Mouse (Mus musculus) limb, embryonic 14.5 days (tissue): ENCODE measurements around the gene Rasgrf1. TPM values are rescaled to one million over a fixed set of nuclear protein-coding genes. Genes with fewer than 3 reads are reported as not detected.

Source experiments
- ATAC-seq: fragments of 200-750 bp; cut with Nextera tagmentation; 2 replicates; pipeline ENCODE4 v1.8.0; 2017; ENCODE audit warnings: low read depth, moderate number of reproducible peaks, moderate TSS enrichment; ENCODE audit not compliant: low FRiP score
- DNase-seq: peaks from one replicate; pipeline ENCODE4 v3.0.0-alpha.2; 2015; ENCODE audit warnings: low spot score
- H3K27ac ChIP-seq: fragments of 300-500 bp; sonication (generic); replicated peaks from 2 replicates; pipeline ENCODE4 v1.5.1; 2014; ENCODE audit warnings: low read depth, mild to moderate bottlenecking, low read length, moderate library complexity, mixed read lengths
- H3K27me3 ChIP-seq: fragments of 300-500 bp; sonication (generic); 2 replicates; pipeline ENCODE4 v1.6.1; 2014; ENCODE audit warnings: low read length, mixed read lengths; ENCODE audit not compliant: control insufficient read depth, insufficient read depth
- H3K36me3 ChIP-seq: fragments of 300-500 bp; sonication (generic); 2 replicates; pipeline ENCODE4 v1.6.1; 2014; ENCODE audit warnings: mild to moderate bottlenecking, low read length, moderate library complexity, mixed read lengths; ENCODE audit not compliant: control insufficient read depth, insufficient read depth
- H3K4me1 ChIP-seq: fragments of 300-500 bp; sonication (generic); 2 replicates; pipeline ENCODE4 v1.6.1; 2014; ENCODE audit warnings: antibody characterized with exemption, low read length, mixed read lengths; ENCODE audit not compliant: control insufficient read depth, insufficient read depth
- H3K4me2 ChIP-seq: fragments of 300-500 bp; sonication (generic); replicated peaks from 2 replicates; pipeline ENCODE4 v1.6.1; 2014; ENCODE audit warnings: low read depth, mild to moderate bottlenecking, low read length, moderate library complexity; ENCODE audit not compliant: severe bottlenecking
- H3K4me3 ChIP-seq: fragments of 300-500 bp; sonication (generic); replicated peaks from 2 replicates; pipeline ENCODE4 v1.5.1; 2014; ENCODE audit warnings: low read length
- H3K9ac ChIP-seq: fragments of 300-500 bp; sonication (generic); 2 replicates; pipeline ENCODE4 v1.6.1; 2014; ENCODE audit warnings: mild to moderate bottlenecking, low read depth, low read length, moderate library complexity; ENCODE audit not compliant: severe bottlenecking
- H3K9me3 ChIP-seq: fragments of 300-500 bp; sonication (generic); 2 replicates; pipeline ENCODE4 v1.6.1; 2016; ENCODE audit warnings: low read length; ENCODE audit not compliant: control insufficient read depth
- POLR2A ChIP-seq: fragments of 200-500 bp; IDR thresholded peaks from 2 replicates; pipeline ENCODE4 v1.8.0; 2012; ENCODE audit warnings: inconsistent platforms, mild to moderate bottlenecking, moderate library complexity, borderline replicate concordance; ENCODE audit not compliant: insufficient read depth, insufficient read length; ENCODE audit errors: extremely low read depth
- WGBS: fragments of 180-500 bp; shearing (Covaris S2); extraction: QIAGEN DNeasy Blood & Tissue Kit; methylation state at CpG from one replicate; pipeline ENCODE4 v1.1.7; 2014; 5-methylcytosine and 5-hydroxymethylcytosine counted together
- polyA plus RNA-seq, 2 experiments: library from polyadenylated mRNA; depleted of rRNA in 1 of 2; stranded (reverse) in 1 of 2; unstranded in 1 of 2; fragments of >200 nt; fragmentation: Nextera tagmentation in 1 of 2; extraction: Ambion mirVana in 1 of 2; gene quantifications; 2 replicates each; pipeline versions ENCODE4 v1.2.1 to v1.2.3; 2012 to 2014

Rasgrf1 gene
- polyA plus RNA-seq, 2 experiments, result 0.55 to 1.1 TPM

GRCm38 (mm10) chr9:89869594-89869993 is 40.1 kb upstream of the Rasgrf1 start:
- no peak for ATAC-seq
- WGBS, result 21% methylated on average over 2 of the region's 2 CpGs

DNA sequence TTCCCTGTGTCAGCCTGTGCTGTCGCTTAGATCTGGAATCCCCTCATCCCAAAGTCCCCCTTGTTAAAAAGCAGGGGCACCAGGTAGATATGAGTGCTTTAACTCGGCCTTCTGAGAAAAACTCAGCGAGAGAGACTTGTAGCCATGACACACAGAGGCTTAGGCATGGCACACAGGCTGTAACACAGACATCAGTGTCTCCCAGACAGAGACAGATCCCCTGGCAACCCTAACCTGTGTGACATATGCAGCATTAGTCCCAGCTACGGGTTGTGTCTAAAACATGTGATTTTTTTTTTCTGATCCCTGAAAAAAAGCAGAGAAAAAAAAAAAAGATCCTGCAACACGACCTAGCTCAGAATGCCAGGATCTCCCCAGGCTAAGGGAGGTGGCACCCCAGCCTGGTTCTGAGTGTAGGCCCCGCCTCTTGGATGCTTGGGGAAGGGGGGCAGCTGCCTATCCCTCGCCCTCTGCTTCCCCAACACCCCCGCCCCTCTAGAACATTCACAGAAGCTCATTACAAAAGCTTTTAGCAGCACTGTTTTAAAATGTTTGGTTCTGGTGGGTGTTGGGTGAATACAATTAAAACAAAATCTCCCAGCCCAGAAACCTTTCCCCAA is 39.1 kb upstream of the Rasgrf1 start:
- no peak overlapping the region for H3K9ac ChIP-seq
- TF ChIP-seq POLR2A, result no peak
- no peak overlapping the region for H3K4me3 ChIP-seq
- ATAC-seq (no peak), DNase-seq (no peak)
- no peak overlapping the region for H3K4me2 ChIP-seq
- 5% methylated on average over 8 of the region's 8 CpGs for WGBS
- no peak overlapping the region for H3K27ac ChIP-seq
- no peaks in the 10 kb centered on the region for H3K9me3 ChIP-seq
- no peaks in the 10 kb centered on the region for H3K4me1 ChIP-seq
- peaks cover 38% of the 10 kb centered on the region for H3K27me3 ChIP-seq
- H3K36me3 ChIP-seq, result no peaks in the 10 kb centered on the region

More at GRCm38 (mm10) chr9:89869594-89869993, 40.1 kb upstream of the Rasgrf1 start:
- DNase-seq, result no peak
- no peaks in the 10 kb centered on the region for H3K36me3 ChIP-seq
- no peaks in the 10 kb centered on the region for H3K9me3 ChIP-seq
- H3K27me3 ChIP-seq, result peaks cover 35% of the 10 kb centered on the region
- no peak overlapping the region for H3K4me3 ChIP-seq
- no peak overlapping the region for H3K27ac ChIP-seq
- H3K4me2 ChIP-seq, result no peak overlapping the region
- no peak for TF ChIP-seq POLR2A
- no peak overlapping the region for H3K9ac ChIP-seq
- no peaks in the 10 kb centered on the region for H3K4me1 ChIP-seq

GRCm38 (mm10) chr9:89872137-89872536 is 37.6 kb upstream of the Rasgrf1 start:
- H3K27me3 ChIP-seq, result peaks cover 47% of the 10 kb centered on the region
- no peak for DNase-seq
- H3K4me3 ChIP-seq, result no peak overlapping the region
- no peak overlapping the region for H3K9ac ChIP-seq
- H3K36me3 ChIP-seq, result no peaks in the 10 kb centered on the region
- TF ChIP-seq POLR2A, result no peak
- no peaks in the 10 kb centered on the region for H3K9me3 ChIP-seq
- H3K4me1 ChIP-seq, result no peaks in the 10 kb centered on the region
- 77% methylated on average over 6 of the region's 6 CpGs for WGBS
- ATAC-seq, result no peak
- H3K27ac ChIP-seq, result no peak overlapping the region
- H3K4me2 ChIP-seq, result no peak overlapping the region

- no peaks in the 10 kb centered on the region for H3K36me3 ChIP-seq
- H3K9ac ChIP-seq, result no peak overlapping the region
- ATAC-seq (no peak), DNase-seq (no peak)
- no peak overlapping the region for H3K4me2 ChIP-seq
- H3K4me1 ChIP-seq, result no peaks in the 10 kb centered on the region
- H3K27me3 ChIP-seq, result peaks cover 44% of the 10 kb centered on the region
- H3K9me3 ChIP-seq, result 0 out of 2 replicates have a peak, but pooled peaks cover 2% of the 10 kb centered on the region
- WGBS, result 56% methylated on average over 7 of the region's 7 CpGs
- no peak for TF ChIP-seq POLR2A
- H3K27ac ChIP-seq, result no peak overlapping the region
- no peak overlapping the region for H3K4me3 ChIP-seq
These were observed 35.3 kb upstream of the Rasgrf1 start for GRCm38 (mm10) chr9:89874434-89874833.

DNA sequence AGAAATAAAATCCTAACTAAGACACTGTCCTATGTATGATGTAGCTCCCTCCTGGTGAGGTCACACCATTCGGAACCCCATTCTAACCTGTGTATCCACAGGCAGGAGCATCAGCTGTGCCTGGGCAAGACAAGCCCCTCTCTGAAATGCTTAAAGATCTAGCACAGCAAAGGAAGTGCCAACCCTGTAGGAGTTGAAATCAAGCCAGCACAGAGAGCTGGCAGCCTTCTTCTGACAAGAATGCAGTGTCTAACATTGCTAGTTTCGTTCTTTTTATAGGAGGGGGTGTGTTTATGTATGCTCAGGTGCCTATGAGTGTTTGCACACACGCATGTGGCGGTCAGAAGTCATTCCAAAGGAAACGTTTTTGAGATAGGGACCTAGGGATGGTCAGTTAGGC is 34.2 kb upstream of the Rasgrf1 start:
- TF ChIP-seq POLR2A, result no peak
- 58% methylated on average over 5 of the region's 5 CpGs for WGBS
- no peak overlapping the region for H3K9ac ChIP-seq
- 0 out of 2 replicates have a peak, but pooled peaks cover 5% of the 10 kb centered on the region for H3K9me3 ChIP-seq
- no peak for DNase-seq
- H3K27ac ChIP-seq, result no peak overlapping the region
- no peak for ATAC-seq
- H3K4me1 ChIP-seq, result no peaks in the 10 kb centered on the region
- no peaks in the 10 kb centered on the region for H3K36me3 ChIP-seq
- H3K27me3 ChIP-seq, result peaks cover 36% of the 10 kb centered on the region
- H3K4me2 ChIP-seq, result no peak overlapping the region
- no peak overlapping the region for H3K4me3 ChIP-seq
